Mouse (Mus musculus) Patski (cell line): ENCODE measurements at regions not wholly inside any gene's neighbourhood (a gene's known extent, or its start where the extent isn't known, plus 50 kb on each side); places are given as distances from the start of the nearest gene placed in this dataset.

Experiments used
- ATAC-seq: fragments of 100-300 bp; one replicate; pipeline ENCODE4 v1.8.0; 2021
- CTCF ChIA-PET: fragments of 350-600 bp; sonication (Branson Sonifier 250); formaldehyde crosslinking; loops from one replicate; lab custom pipeline; 2022; ENCODE audit warnings: inconsistent platforms; lab: Charles Lee
- POLR2A ChIA-PET: fragments of 350-600 bp; sonication (Branson Sonifier 250); formaldehyde crosslinking; loops from one replicate; lab custom pipeline; 2022; ENCODE audit warnings: antibody characterized with exemption, inconsistent platforms; lab: Charles Lee
- DNase-seq: peaks from one replicate; pipeline ENCODE4 v3.0.0-alpha.2; 2011; ENCODE audit warnings: low read depth, low spot score
- H3K27me3 ChIP-seq: fragments of 371-371 bp; one replicate; pipeline ENCODE4 v1.5.1; 2021
- CTCF ChIP-seq: fragments of 100-300 bp; IDR thresholded peaks from one replicate; pipeline ENCODE4 v1.5.1; 2021
- in situ Hi-C: fragments of 300-500 bp; cut with MboI; formaldehyde crosslinking; loops from 3 replicates; pipeline ENCODE4 v1.11.1; 2018; ENCODE audit warnings: low pct_unique_long_range_greater_than_20kb, mixed read lengths

- CTCF ChIA-PET = no interaction called here
- TF ChIP-seq CTCF = no peak
- H3K27me3 ChIP-seq = no peaks in the 10 kb centered on the region
- in situ Hi-C loops = no loop called here
- DNase-seq = no peak
- POLR2A ChIA-PET = no interaction called here
- ATAC-seq = no peak
Observed at GRCm38 (mm10) chr2:61176807-61177206, 213.8 kb upstream of the Rbms1 start.

- TF ChIP-seq CTCF = no peak
- DNase-seq (no peak), ATAC-seq (no peak)
- CTCF ChIA-PET = no interaction called here
- in situ Hi-C loops = no loop called here
- POLR2A ChIA-PET = no interaction called here
- no peaks in the 10 kb centered on the region for H3K27me3 ChIP-seq
Observed at GRCm38 (mm10) chr2:61173581-61173980, 210.6 kb upstream of the Rbms1 start.

- no peak for TF ChIP-seq CTCF
- DNase-seq = no peak
- in situ Hi-C loops = no loop called here
- CTCF ChIA-PET = no interaction called here
- POLR2A ChIA-PET = no interaction called here
- no peak for ATAC-seq
- H3K27me3 ChIP-seq = no peaks in the 10 kb centered on the region
Observed at GRCm38 (mm10) chr2:61161336-61161735, 198.3 kb upstream of the Rbms1 start.

GRCm38 (mm10) chr2:61159761-61160160 lies 196.8 kb upstream of the Rbms1 start:
- in situ Hi-C loops = no loop called here
- no peaks in the 10 kb centered on the region for H3K27me3 ChIP-seq
- DNase-seq = no peak
- CTCF ChIA-PET = no interaction called here
- no peak for TF ChIP-seq CTCF
- ATAC-seq = no peak
- POLR2A ChIA-PET = no interaction called here

GRCm38 (mm10) chr2:61138998-61139631 lies 176.1 kb upstream of the Rbms1 start:
- ChIA-PET CTCF (interaction anchor here (0.8 to 1.9 kb wide), 3 partner anchors 30 to 263 kb away, joined by 3 to 4 read pairs (median 4); no protein-coding TSS in a partner anchor), POLR2A (no interaction called here)
- ATAC-seq = peak; percentile 97
- H3K27me3 ChIP-seq = no peaks in the 10 kb centered on the region
- DNase-seq = peak; percentile 87
- TF ChIP-seq CTCF = no peak
- in situ Hi-C loops = no loop called here

- DNase-seq (no peak), ATAC-seq (peak; percentile 62)
- in situ Hi-C loops = no loop called here
Observed at GRCm38 (mm10) chr2:61138625-61138997, 175.6 kb upstream of the Rbms1 start.

GRCm38 (mm10) chr2:61137378-61137777 lies 174.4 kb upstream of the Rbms1 start:
- POLR2A ChIA-PET = interaction anchor here (0.9 to 1.0 kb wide), 2 partner anchors 30 to 127 kb away, joined by 3 read pairs; no protein-coding TSS in a partner anchor
- DNase-seq (no peak), ATAC-seq (no peak)
- in situ Hi-C loops = no loop called here
- no peak for TF ChIP-seq CTCF
- CTCF ChIA-PET = interaction anchor here (0.9 kb wide), 1 partner anchor 324 kb away, joined by 4 read pairs; no protein-coding TSS in a partner anchor
- H3K27me3 ChIP-seq = no peaks in the 10 kb centered on the region

More at GRCm38 (mm10) chr2:61138625-61138997, 175.6 kb upstream of the Rbms1 start:
- POLR2A ChIA-PET = no interaction called here
- no peak for TF ChIP-seq CTCF
- H3K27me3 ChIP-seq = no peaks in the 10 kb centered on the region
- CTCF ChIA-PET = interaction anchor here (0.8 kb wide), 1 partner anchor 263 kb away, joined by 3 read pairs; no protein-coding TSS in a partner anchor

GRCm38 (mm10) chr2:61136926-61137325 lies 173.9 kb upstream of the Rbms1 start:
- in situ Hi-C loops = no loop called here
- TF ChIP-seq CTCF = no peak
- ATAC-seq = peak; percentile 67
- ChIA-PET CTCF (interaction anchor here (0.9 kb wide), 1 partner anchor 324 kb away, joined by 4 read pairs; no protein-coding TSS in a partner anchor), POLR2A (interaction anchor here (0.6 to 1.0 kb wide), 3 partner anchors 29 to 127 kb away, joined by 3 read pairs; no protein-coding TSS in a partner anchor)
- H3K27me3 ChIP-seq = no peaks in the 10 kb centered on the region
- peak; percentile 62 for DNase-seq

GRCm38 (mm10) chr2:61123046-61123806 lies 160.2 kb upstream of the Rbms1 start:
- DNase-seq (no peak), ATAC-seq (no peak)
- no peak for TF ChIP-seq CTCF
- in situ Hi-C loops = no loop called here
- ChIA-PET CTCF (no interaction called here), POLR2A (no interaction called here)
- no peaks in the 10 kb centered on the region for H3K27me3 ChIP-seq

GRCm38 (mm10) chr2:61121281-61121680 lies 158.3 kb upstream of the Rbms1 start:
- H3K27me3 ChIP-seq = no peaks in the 10 kb centered on the region
- TF ChIP-seq CTCF = no peak
- no peak for ATAC-seq
- ChIA-PET POLR2A (no interaction called here), CTCF (no interaction called here)
- in situ Hi-C loops = no loop called here
- DNase-seq = no peak

- no peaks in the 10 kb centered on the region for H3K27me3 ChIP-seq
- ChIA-PET POLR2A (no interaction called here), CTCF (no interaction called here)
- no peak for DNase-seq
- no peak for ATAC-seq
- in situ Hi-C loops = no loop called here
- TF ChIP-seq CTCF = no peak
Observed at GRCm38 (mm10) chr2:61114620-61115019, 151.6 kb upstream of the Rbms1 start.
